Mouse (Mus musculus) forebrain, postnatal 0 days (tissue): ENCODE results near the gene S100a6. TPM values are rescaled to one million over a fixed set of nuclear protein-coding genes. Genes with fewer than 3 reads are reported as not detected.

Experiments used
- ATAC-seq: fragments of 200-750 bp; cut with Nextera tagmentation; 2 replicates; pipeline ENCODE4 v1.8.0; 2017; ENCODE audit warnings: mild to moderate bottlenecking, moderate library complexity
- DNase-seq: peaks from one replicate; pipeline ENCODE4 v3.0.0-alpha.2; 2015
- H3K27ac ChIP-seq: fragments of 300-500 bp; sonication (generic); 2 replicates; pipeline ENCODE4 v1.5.1; 2014; ENCODE audit warnings: low read depth, mild to moderate bottlenecking, antibody characterized with exemption, low read length, moderate library complexity, mixed read lengths
- H3K27me3 ChIP-seq: fragments of 300-500 bp; sonication (generic); 2 replicates; pipeline ENCODE4 v1.6.1; 2014; ENCODE audit warnings: mild to moderate bottlenecking, low read length, mixed read lengths; ENCODE audit not compliant: insufficient read depth
- H3K36me3 ChIP-seq: fragments of 300-500 bp; sonication (generic); 2 replicates; pipeline ENCODE4 v1.6.1; 2014; ENCODE audit warnings: mild to moderate bottlenecking, moderate library complexity; ENCODE audit not compliant: insufficient read depth
- H3K4me1 ChIP-seq: fragments of 300-500 bp; sonication (generic); 2 replicates; pipeline ENCODE4 v1.6.1; 2014; ENCODE audit warnings: antibody characterized with exemption; ENCODE audit not compliant: insufficient read depth
- H3K4me2 ChIP-seq: fragments of 300-500 bp; sonication (generic); 2 replicates; pipeline ENCODE4 v1.6.1; 2014; ENCODE audit warnings: low read depth, mild to moderate bottlenecking, moderate library complexity
- H3K4me3 ChIP-seq: fragments of 300-500 bp; sonication (generic); 2 replicates; pipeline ENCODE4 v1.5.1; 2014; ENCODE audit warnings: low read depth, low read length, mixed read lengths
- H3K9ac ChIP-seq: fragments of 300-500 bp; sonication (generic); 2 replicates; pipeline ENCODE4 v1.6.1; 2014; ENCODE audit warnings: mild to moderate bottlenecking
- H3K9me3 ChIP-seq: fragments of 300-500 bp; sonication (generic); 2 replicates; pipeline ENCODE4 v1.6.1; 2016; ENCODE audit warnings: low read length
- CTCF ChIP-seq: sonication (generic); IDR thresholded peaks from 2 replicates; pipeline ENCODE4 v1.5.1; 2016; ENCODE audit warnings: antibody characterized with exemption, control low read depth, low read depth
- WGBS: fragments of 180-500 bp; shearing (Covaris S2); extraction: QIAGEN DNeasy Blood & Tissue Kit; methylation state at CpG from one replicate; pipeline ENCODE4 v1.1.7; 2014; 5-methylcytosine and 5-hydroxymethylcytosine counted together
- polyA plus RNA-seq: library from polyadenylated mRNA; unstranded; fragments of >200 nt; fragmentation: Nextera tagmentation; extraction: Ambion mirVana; gene quantifications from 2 replicates; pipeline ENCODE4 v1.2.1, GENCODE M21; 2015
- total RNA-seq: library from RNA; depleted of rRNA; stranded (reverse); fragments of >200 nt; gene quantifications from 2 replicates; pipeline ENCODE4 v1.2.3, GENCODE M21; 2014; rRNA removed

S100a6 gene
- total and polyA plus RNA-seq, 2 experiments from 2014 or later = 17.9 to 34.9 TPM

- no peak for ATAC-seq
- no peak within 1 kb of the TSS for H3K4me3 ChIP-seq
- no peak for TF ChIP-seq CTCF
These were observed 41.0 kb downstream of the S100a6 start, which contains the start of gene S100a7a for GRCm38 (mm10) chr3:90653717-90654116. Gene S100a7a (plus strand): TSS chr3:90654017.

GRCm38 (mm10) chr3:90657405-90657804 is 44.7 kb downstream of the S100a6 start:
- H3K27ac ChIP-seq = no peak overlapping the region
- WGBS = 73% methylated on average over 4 of the region's 4 CpGs
- H3K4me1 ChIP-seq = no peaks in the 10 kb centered on the region
- H3K27me3 ChIP-seq = peaks cover 4% of the 10 kb centered on the region; the same call in 1 of the 2 replicates
- H3K4me2 ChIP-seq = no peak overlapping the region
- DNase-seq (no peak), ATAC-seq (no peak)
- TF ChIP-seq CTCF = 0 out of 2 replicates have a peak, but pooled peaks have one; percentile 23
- H3K9me3 ChIP-seq = no peaks in the 10 kb centered on the region
- no peaks in the 10 kb centered on the region for H3K36me3 ChIP-seq
- no peak overlapping the region for H3K9ac ChIP-seq
- H3K4me3 ChIP-seq = no peak overlapping the region

More at GRCm38 (mm10) chr3:90653717-90654116, 41.0 kb downstream of the S100a6 start, which contains the start of gene S100a7a:
- H3K36me3 ChIP-seq = no peaks in the 10 kb centered on the region
- no peak for DNase-seq
- H3K4me2 ChIP-seq = no peak within 1 kb of the TSS
- H3K9ac ChIP-seq = no peak within 1 kb of the TSS
- H3K4me1 ChIP-seq = no peaks in the 10 kb centered on the region
- H3K27me3 ChIP-seq = peaks cover 4% of the 10 kb centered on the region; the same call in 1 of the 2 replicates
- H3K9me3 ChIP-seq = no peaks in the 10 kb centered on the region
- no peak within 1 kb of the TSS for H3K27ac ChIP-seq

GRCm38 (mm10) chr3:90659364-90660044 is 46.8 kb downstream of the S100a6 start:
- Histone ChIP-seq H3K9ac (no peak overlapping the region), H3K36me3 (no peaks in the 10 kb centered on the region), H3K4me1 (no peaks in the 10 kb centered on the region), H3K27ac (no peak overlapping the region), H3K4me2 (no peak overlapping the region), H3K4me3 (no peak overlapping the region), H3K27me3 (no peaks in the 10 kb centered on the region), H3K9me3 (no peaks in the 10 kb centered on the region)
- ATAC-seq (no peak), DNase-seq (no peak)
- no peak for TF ChIP-seq CTCF

- H3K9ac ChIP-seq = no peak overlapping the region
- no peaks in the 10 kb centered on the region for H3K4me1 ChIP-seq
- 84% methylated on average over 2 of the region's 2 CpGs for WGBS
- ATAC-seq = no peak
- H3K4me2 ChIP-seq = no peak overlapping the region
- H3K4me3 ChIP-seq = no peak overlapping the region
- H3K27ac ChIP-seq = no peak overlapping the region
- TF ChIP-seq CTCF = peak; percentile 19; the same call in 1 of the 2 replicates
- DNase-seq = no peak
- H3K9me3 ChIP-seq = no peaks in the 10 kb centered on the region
- no peaks in the 10 kb centered on the region for H3K36me3 ChIP-seq
- no peaks in the 10 kb centered on the region for H3K27me3 ChIP-seq
These were observed 51.5 kb downstream of the S100a6 start for GRCm38 (mm10) chr3:90664219-90664618.

- TF ChIP-seq CTCF = no peak
- Histone ChIP-seq H3K27me3 (no peaks in the 10 kb centered on the region), H3K36me3 (no peaks in the 10 kb centered on the region), H3K4me2 (no peak within 1 kb of the TSS), H3K4me3 (no peak within 1 kb of the TSS), H3K9ac (no peak within 1 kb of the TSS), H3K4me1 (no peaks in the 10 kb centered on the region), H3K27ac (no peak within 1 kb of the TSS), H3K9me3 (no peaks in the 10 kb centered on the region)
- DNase-seq = no peak
- ATAC-seq = no peak
- WGBS = 46% methylated on average over 8 of the region's 8 CpGs
These were observed 56.2 kb downstream of the S100a6 start, which contains the start of gene S100a8 for GRCm38 (mm10) chr3:90668846-90669245. Gene S100a8 (plus strand): TSS chr3:90668978.

Other genes starting within 250 kb of the S100a6 start
- gene Slc27a3, start 222.9 kb upstream of the S100a6 start, total RNA-seq = 47.4 and 50.8 TPM in 2 replicates
- gene Slc27a3, start 222.9 kb upstream of the S100a6 start, polyA plus RNA-seq = 23.7 and 25.0 TPM in 2 replicates
- gene Ints3, start 179.3 kb upstream of the S100a6 start, total RNA-seq = 49.7 and 51.5 TPM in 2 replicates
- 16.0 and 20.6 TPM in 2 replicates for gene Ints3, start 179.3 kb upstream of the S100a6 start, polyA plus RNA-seq
- gene Npr1, start 147.0 kb upstream of the S100a6 start, total RNA-seq = 2.7 and 6.9 TPM in 2 replicates
- gene Npr1, start 147.0 kb upstream of the S100a6 start, polyA plus RNA-seq = 1.7 and 2.1 TPM in 2 replicates
- gene Ilf2, start 136.8 kb upstream of the S100a6 start, total RNA-seq = 199 and 239 TPM in 2 replicates
- gene Ilf2, start 136.8 kb upstream of the S100a6 start, polyA plus RNA-seq = 170 and 191 TPM in 2 replicates
- 41.4 and 48.2 TPM in 2 replicates for gene Snapin, start 121.8 kb upstream of the S100a6 start, total RNA-seq
- 79.1 and 80.4 TPM in 2 replicates for gene Snapin, start 121.8 kb upstream of the S100a6 start, polyA plus RNA-seq
- gene Chtop, start 103.4 kb upstream of the S100a6 start, total RNA-seq = 272 and 302 TPM in 2 replicates
- gene Chtop, start 103.4 kb upstream of the S100a6 start, polyA plus RNA-seq = 179 and 186 TPM in 2 replicates
- gene S100a1, start 98.5 kb upstream of the S100a6 start, total RNA-seq = 16.1 and 33.6 TPM in 2 replicates
- 47.0 and 52.8 TPM in 2 replicates for gene S100a1, start 98.5 kb upstream of the S100a6 start, polyA plus RNA-seq
- 8.4 and 11.2 TPM in 2 replicates for gene S100a13, start 98.4 kb upstream of the S100a6 start, total RNA-seq
- 16.1 and 20.5 TPM in 2 replicates for gene S100a13, start 98.4 kb upstream of the S100a6 start, polyA plus RNA-seq
- 0.08 TPM in 1 of 2 replicates, not detected in the other for gene S100a14, start 86.0 kb upstream of the S100a6 start, total RNA-seq
- not detected in 2 replicates for gene S100a14, start 86.0 kb upstream of the S100a6 start, polyA plus RNA-seq
- gene S100a16, start 75.6 kb upstream of the S100a6 start, total RNA-seq = 39.4 and 48.7 TPM in 2 replicates
- gene S100a16, start 75.6 kb upstream of the S100a6 start, polyA plus RNA-seq = 74.4 and 78.6 TPM in 2 replicates
- gene S100a3, start 52.3 kb upstream of the S100a6 start, total RNA-seq = 0.10 and 0.23 TPM in 2 replicates
- 0.51 and 0.52 TPM in 2 replicates for gene S100a3, start 52.3 kb upstream of the S100a6 start, polyA plus RNA-seq
- not detected in 2 replicates for gene S100a2, start 22.6 kb upstream of the S100a6 start, total RNA-seq
- not detected in 2 replicates for gene S100a2, start 22.6 kb upstream of the S100a6 start, polyA plus RNA-seq
- not detected in 2 replicates for gene Gm42674, start 11.0 kb upstream of the S100a6 start, total RNA-seq
- not detected in 2 replicates for gene Gm42674, start 11.0 kb upstream of the S100a6 start, polyA plus RNA-seq
- 2.8 and 5.9 TPM in 2 replicates for gene S100a4, start 9.1 kb upstream of the S100a6 start, total RNA-seq
- gene S100a4, start 9.1 kb upstream of the S100a6 start, polyA plus RNA-seq = 2.1 and 2.4 TPM in 2 replicates
- gene S100a5, start 4.4 kb upstream of the S100a6 start, total RNA-seq = not detected in 2 replicates
- gene S100a5, start 4.4 kb upstream of the S100a6 start, polyA plus RNA-seq = 0.79 TPM in 1 of 2 replicates, not detected in the other
- 0.19 and 0.23 TPM in 2 replicates for gene S100a7a, start 41.1 kb downstream of the S100a6 start, total RNA-seq
- not detected in 2 replicates for gene S100a7a, start 41.1 kb downstream of the S100a6 start, polyA plus RNA-seq
- 6.7 and 15.1 TPM in 2 replicates for gene S100a8, start 56.1 kb downstream of the S100a6 start, total RNA-seq
- gene S100a8, start 56.1 kb downstream of the S100a6 start, polyA plus RNA-seq = 4.3 and 13.9 TPM in 2 replicates
- 0.90 and 5.3 TPM in 2 replicates for gene S100a9, start 82.8 kb downstream of the S100a6 start, total RNA-seq
- gene S100a9, start 82.8 kb downstream of the S100a6 start, polyA plus RNA-seq = 3.6 and 11.5 TPM in 2 replicates
- gene Pglyrp4, start 114.0 kb downstream of the S100a6 start, total RNA-seq = not detected in 2 replicates
- gene Pglyrp4, start 114.0 kb downstream of the S100a6 start, polyA plus RNA-seq = not detected in 2 replicates
- gene Gm5849, start 165.0 kb downstream of the S100a6 start, total RNA-seq = not detected in 2 replicates
- not detected in 2 replicates for gene Gm5849, start 165.0 kb downstream of the S100a6 start, polyA plus RNA-seq